Mouse (Mus musculus) liver, adult 2 months (tissue): ENCODE measurements around the gene Ttc34.

ENCODE experiments used
- CTCF ChIP-seq: fragments of 200-500 bp; IDR thresholded peaks from 2 replicates; pipeline ENCODE4 v1.5.1; 2011; ENCODE audit warnings: low read depth, low read length, control low read depth
- POLR2A ChIP-seq: fragments of 200-500 bp; IDR thresholded peaks from 2 replicates; pipeline ENCODE4 v1.6.1; 2011; ENCODE audit warnings: low read length, control low read depth; ENCODE audit not compliant: insufficient read depth; ENCODE audit errors: extremely low read depth

DNA sequence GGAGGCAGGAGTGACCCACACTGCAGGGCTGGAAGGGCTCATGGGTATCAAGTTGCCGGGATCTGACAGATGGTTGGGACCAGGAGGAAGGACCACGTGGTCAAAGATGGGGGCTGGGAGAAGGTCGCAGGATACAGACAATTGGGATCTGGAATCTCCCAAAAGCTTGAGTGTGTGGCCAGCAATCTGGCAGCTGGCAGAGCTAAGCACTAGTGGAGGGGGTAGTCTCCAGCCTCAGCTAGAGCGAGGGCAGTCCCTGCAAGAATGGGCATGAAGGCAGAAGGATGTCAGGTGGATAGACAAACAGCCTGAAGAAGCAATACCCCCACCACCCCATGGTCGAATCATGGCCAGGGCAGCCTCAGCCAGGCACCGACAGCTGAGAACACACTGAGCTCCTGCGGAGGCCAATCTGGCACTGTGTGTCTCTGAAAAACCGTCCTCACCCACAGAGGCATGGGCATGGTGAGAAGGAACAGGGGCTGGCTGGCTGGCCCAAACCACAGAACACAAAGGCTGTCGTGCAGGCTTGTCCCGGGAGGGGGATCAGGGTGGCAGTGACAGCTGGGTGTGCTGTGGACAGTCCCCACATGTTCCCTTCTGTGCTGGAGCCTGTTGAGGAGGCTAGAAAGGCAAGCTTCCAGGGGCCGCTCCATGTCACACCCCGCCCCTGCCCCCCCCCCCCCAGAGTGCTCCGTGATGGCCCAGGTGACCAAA, 49.8 kb downstream of the Ttc34 start:
- TF ChIP-seq CTCF = no peak
- TF ChIP-seq POLR2A = no peak
